Mouse (Mus musculus): ENCODE measurements around the gene Cyp24a1.
"Not testable (repeated sequence)": the region's sequence is repeated elsewhere in the genome, so short reads cannot be mapped to it uniquely, and the experiment has no call there.

The Cyp24a1 gene

GRCm38 (mm10) chr2:170494784-170495710, 1.9 kb downstream of the Cyp24a1 start:
- DNase-seq (ENCODE audit: low spot score in 2 of 2) = no peak

GRCm38 (mm10) chr2:170487890-170488502, 8.9 kb downstream of the Cyp24a1 start:
- no peak for DNase-seq (ENCODE audit: low spot score in 2 of 2)

- DNase-seq (ENCODE audit: low spot score in 2 of 2) = no peak
Measured at GRCm38 (mm10) chr2:170487202-170487601, 9.7 kb downstream of the Cyp24a1 start.

- DNase-seq (ENCODE audit: low spot score in 2 of 2) = no peak
Measured at GRCm38 (mm10) chr2:170483914-170484313, 13.0 kb downstream of the Cyp24a1 start.

GRCm38 (mm10) chr2:170482019-170482540, 14.9 kb downstream of the Cyp24a1 start:
- no peak for DNase-seq (ENCODE audit: low spot score in 2 of 2)

GRCm38 (mm10) chr2:170476643-170477042, 20.3 kb downstream of the Cyp24a1 start:
- DNase-seq (ENCODE audit: low spot score in 2 of 2) = no peak

GRCm38 (mm10) chr2:170476215-170476614, 20.7 kb downstream of the Cyp24a1 start:
- DNase-seq (ENCODE audit: low spot score in 2 of 2) = no peak

GRCm38 (mm10) chr2:170475164-170475563, 21.8 kb downstream of the Cyp24a1 start:
- DNase-seq (ENCODE audit: low spot score in 2 of 2) = no peak

- no peak for DNase-seq (ENCODE audit: low spot score in 2 of 2)
Measured at GRCm38 (mm10) chr2:170474125-170474524, 22.8 kb downstream of the Cyp24a1 start.

- no peak for DNase-seq (ENCODE audit: low spot score in 2 of 2)
Measured at GRCm38 (mm10) chr2:170470591-170470990, 26.4 kb downstream of the Cyp24a1 start.

GRCm38 (mm10) chr2:170469616-170470308, 27.2 kb downstream of the Cyp24a1 start:
- no peak for DNase-seq (ENCODE audit: low spot score in 2 of 2)

GRCm38 (mm10) chr2:170468009-170468408, 28.9 kb downstream of the Cyp24a1 start:
- no peak for DNase-seq (ENCODE audit: low spot score in 2 of 2)

- no peak for DNase-seq (ENCODE audit: low spot score in 2 of 2)
Measured at GRCm38 (mm10) chr2:170464817-170465216, 32.1 kb downstream of the Cyp24a1 start.

GRCm38 (mm10) chr2:170461652-170462051, 35.3 kb downstream of the Cyp24a1 start:
- DNase-seq (ENCODE audit: low spot score in 2 of 2) = no peak

GRCm38 (mm10) chr2:170459805-170460204, 37.1 kb downstream of the Cyp24a1 start:
- no peak for DNase-seq (ENCODE audit: low spot score in 2 of 2)

GRCm38 (mm10) chr2:170459183-170459582, 37.8 kb downstream of the Cyp24a1 start:
- no peak for DNase-seq (ENCODE audit: low spot score in 2 of 2)

- not testable (repeated sequence) for DNase-seq (ENCODE audit: low spot score in 2 of 2)
Measured at GRCm38 (mm10) chr2:170453809-170454208, 43.1 kb downstream of the Cyp24a1 start.

GRCm38 (mm10) chr2:170450933-170451332, 46.0 kb downstream of the Cyp24a1 start:
- peak; percentile 58 to 65 for DNase-seq (ENCODE audit: low spot score in 2 of 2)

GRCm38 (mm10) chr2:170447651-170448050, 49.3 kb downstream of the Cyp24a1 start:
- DNase-seq (ENCODE audit: low spot score in 2 of 2) = no peak

- no peak for DNase-seq (ENCODE audit: low spot score in 2 of 2)
Measured at GRCm38 (mm10) chr2:170446843-170447383, 50.0 kb downstream of the Cyp24a1 start.

- DNase-seq (ENCODE audit: low spot score in 2 of 2) = no peak
Measured at GRCm38 (mm10) chr2:170445861-170446260, 51.1 kb downstream of the Cyp24a1 start.

GRCm38 (mm10) chr2:170442535-170442934, 54.4 kb downstream of the Cyp24a1 start:
- DNase-seq (ENCODE audit: low spot score in 2 of 2) = no peak

Measured in frontal cortex, postnatal 25 days (tissue).